Mouse (Mus musculus) skeletal muscle tissue, adult 2 months (tissue): ENCODE results near the gene Drd1.

Experiments
- DNase-seq: peaks from one replicate; pipeline ENCODE4 v3.0.0-alpha.2; 2012; ENCODE audit warnings: low read depth, low spot score

The Drd1 gene

GRCm38 (mm10) chr13:54073066-54073465 lies 17.6 kb upstream of the Drd1 start:
- no peak for DNase-seq

DNA sequence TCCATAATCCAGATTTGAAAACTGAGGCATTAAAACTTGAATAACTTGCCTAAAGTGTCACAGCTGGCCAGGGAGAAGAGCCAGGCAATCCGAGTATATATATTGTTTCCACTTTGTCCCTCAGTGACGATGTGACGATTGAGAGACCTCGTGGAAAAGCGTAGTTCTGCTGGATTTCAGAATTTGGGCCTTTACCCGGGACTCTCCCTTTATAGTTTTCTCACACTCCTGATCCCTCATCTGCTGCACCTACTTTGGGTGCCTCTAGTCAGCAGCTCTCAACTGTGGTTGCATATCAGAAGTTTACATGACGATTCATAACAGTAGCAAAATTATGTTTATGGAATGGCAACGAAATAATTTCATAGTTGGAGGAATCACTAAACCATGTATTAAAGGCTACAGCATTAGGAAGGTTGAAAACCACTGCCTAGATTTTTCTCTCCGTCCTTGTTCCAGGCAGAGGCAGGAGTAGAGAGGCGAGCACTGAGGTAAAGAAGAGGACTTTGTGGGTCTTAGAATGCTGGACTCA lies 17.1 kb upstream of the Drd1 start:
- DNase-seq: no peak

GRCm38 (mm10) chr13:54071606-54072331 lies 16.3 kb upstream of the Drd1 start, which contains the start of gene Sfxn1:
Sfxn1 (plus strand) TSS chr13:54071869.
- peak; percentile 39 for DNase-seq

DNA sequence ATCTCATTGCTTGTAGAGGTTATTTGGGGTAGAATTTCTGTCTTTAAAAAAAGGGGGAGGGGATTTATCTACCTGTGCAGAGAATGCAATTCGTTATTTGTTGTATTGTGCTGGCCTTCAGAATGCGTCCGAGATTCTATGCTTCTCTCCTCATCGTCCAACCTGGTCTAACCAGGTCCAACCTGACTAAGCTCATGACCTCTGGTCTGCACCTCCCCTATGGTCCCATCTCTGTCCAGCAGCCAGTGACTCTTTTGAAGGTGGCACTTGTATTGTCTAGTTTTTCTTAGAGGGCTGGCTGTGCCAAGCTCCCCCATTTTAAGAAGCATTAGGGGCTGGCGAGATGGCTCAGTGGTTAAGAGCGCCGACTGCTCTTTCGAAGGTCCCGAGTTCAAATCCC lies 15.5 kb upstream of the Drd1 start:
- no peak for DNase-seq

- DNase-seq: no peak
Measured at GRCm38 (mm10) chr13:54067617-54068166, 12.2 kb upstream of the Drd1 start.

GRCm38 (mm10) chr13:54066081-54066746 lies 10.7 kb upstream of the Drd1 start:
- DNase-seq: no peak

- no peak for DNase-seq
Measured at GRCm38 (mm10) chr13:54063292-54063691, 7.8 kb upstream of the Drd1 start.

GRCm38 (mm10) chr13:54062068-54062467 lies 6.6 kb upstream of the Drd1 start:
- DNase-seq: no peak

GRCm38 (mm10) chr13:54054962-54055361 lies 543 bp downstream of the Drd1 start:
- no peak for DNase-seq

DNA sequence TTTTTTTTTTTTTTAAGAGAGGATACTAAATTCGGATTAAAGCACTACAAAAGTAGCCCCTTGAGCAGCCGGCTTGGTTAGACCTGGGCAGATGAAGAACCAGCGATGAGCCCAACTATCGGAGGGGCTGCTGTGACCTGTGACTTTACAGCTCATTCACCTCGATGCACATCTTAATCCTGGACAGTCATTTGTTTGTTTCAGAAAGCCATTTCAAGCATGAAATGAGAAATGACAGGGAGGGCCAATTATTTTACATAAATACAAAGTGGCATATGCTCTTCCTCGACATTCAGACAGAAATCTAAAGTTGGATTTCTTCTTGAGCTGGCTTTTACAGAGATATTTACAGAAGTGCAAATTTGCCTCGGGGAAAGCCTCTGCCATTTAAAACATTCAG lies 3.9 kb downstream of the Drd1 start:
- no peak for DNase-seq

DNA sequence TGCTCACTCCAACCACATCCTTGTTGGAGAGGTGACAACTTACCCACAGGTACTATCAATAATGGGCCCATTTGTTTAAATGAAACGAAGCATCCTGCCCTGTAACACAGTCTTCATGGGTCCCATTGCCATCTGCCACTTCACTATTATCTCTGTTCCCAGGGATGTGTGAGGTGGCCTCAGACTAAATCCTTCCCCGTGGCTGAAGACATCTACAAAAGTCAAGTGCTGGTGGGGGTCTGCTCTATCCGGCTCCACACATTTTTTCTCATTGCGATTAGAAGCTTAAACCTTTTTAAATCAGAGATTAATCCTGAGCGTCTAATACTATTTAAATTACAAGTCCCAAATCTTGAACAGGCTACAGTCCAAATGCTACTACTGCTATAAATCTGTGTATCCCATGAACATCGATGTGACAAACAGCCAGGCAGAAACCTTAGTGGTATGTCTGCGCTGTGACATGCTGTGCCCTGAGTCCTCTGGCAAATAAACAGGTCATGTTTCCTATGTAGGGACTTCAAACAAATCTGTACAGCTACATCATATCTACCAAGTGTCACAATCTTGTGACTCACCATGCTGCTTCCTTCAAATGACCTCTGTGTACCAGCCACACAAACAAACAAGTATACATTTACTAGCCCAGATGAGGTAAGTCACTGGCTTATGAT lies 6.7 kb downstream of the Drd1 start:
- DNase-seq: no peak

DNA sequence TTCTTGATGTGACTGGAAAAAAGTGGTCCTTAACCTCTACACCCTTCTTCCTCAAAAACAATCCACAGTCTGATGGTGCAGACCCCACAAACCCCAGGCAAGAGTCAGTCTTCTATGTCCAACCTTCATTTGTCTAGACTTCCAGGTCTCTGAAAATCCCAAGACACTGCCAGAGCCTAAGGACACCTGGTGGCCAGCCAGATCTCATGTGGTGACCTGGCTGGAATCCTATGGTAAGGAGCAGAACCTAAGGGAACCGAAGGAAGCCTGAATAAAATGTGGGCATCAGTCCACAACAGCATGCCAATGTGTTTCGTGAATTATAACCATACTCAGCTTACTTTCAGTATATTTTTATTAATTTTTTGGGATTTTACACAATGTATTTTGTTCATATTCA lies 15.2 kb downstream of the Drd1 start:
- DNase-seq: no peak

DNA sequence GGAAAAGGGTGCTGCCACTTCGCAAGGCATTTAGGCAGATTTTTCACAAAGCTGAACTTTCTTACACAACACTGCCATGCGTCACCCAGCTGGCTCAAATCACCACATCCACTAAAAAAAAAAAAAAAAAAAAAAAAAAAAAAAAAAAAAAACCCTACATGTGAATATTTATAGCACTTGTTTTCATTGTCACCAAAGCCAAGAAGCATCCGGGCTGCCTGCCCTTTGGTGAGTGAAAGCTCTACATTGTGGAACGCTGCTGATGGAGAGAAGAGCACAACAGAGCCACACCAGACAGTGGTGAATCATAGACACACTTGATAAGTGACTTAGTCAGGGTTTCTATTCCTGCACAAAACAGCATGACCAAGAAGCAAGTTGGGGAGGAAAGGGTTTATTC lies 17.6 kb downstream of the Drd1 start:
- no peak for DNase-seq

DNA sequence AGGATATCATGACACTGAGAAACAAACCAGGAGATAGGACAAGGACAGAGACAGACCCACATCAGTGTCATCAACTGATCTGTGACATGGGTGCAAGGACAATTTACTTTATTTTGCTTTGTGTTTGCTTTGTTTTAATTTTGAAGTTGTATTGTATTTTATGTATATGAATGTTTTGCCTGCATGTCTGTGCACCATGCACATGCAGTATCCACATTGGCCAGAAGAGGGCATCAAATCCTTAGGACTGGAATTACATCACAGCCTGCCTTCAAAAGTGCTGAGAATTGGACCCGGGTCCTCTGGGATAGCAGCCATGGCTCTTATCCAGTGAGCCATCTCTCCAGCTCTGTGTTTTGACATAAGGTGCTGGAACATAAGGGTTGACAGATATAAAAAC lies 20.0 kb downstream of the Drd1 start:
- DNase-seq: no peak

DNA sequence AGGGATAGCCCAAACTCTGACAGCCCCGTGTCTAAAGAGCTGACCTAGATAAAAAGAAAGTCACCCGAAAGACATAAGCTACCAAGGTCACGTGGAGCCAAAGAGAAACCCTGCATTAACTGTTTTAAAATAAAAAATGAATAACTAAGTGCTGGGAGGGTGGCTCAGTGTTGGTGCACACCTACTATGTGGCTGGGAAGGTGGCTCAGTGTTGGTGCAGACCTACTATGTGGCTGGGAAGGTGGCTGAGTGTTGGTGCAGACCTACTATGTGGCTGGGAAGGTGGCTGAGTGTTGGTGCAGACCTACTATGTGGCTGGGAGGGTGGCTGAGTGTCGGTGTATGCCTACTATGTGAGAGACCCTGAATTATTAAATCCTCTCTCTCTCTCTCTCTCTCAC lies 21.9 kb downstream of the Drd1 start:
- DNase-seq: no peak

DNA sequence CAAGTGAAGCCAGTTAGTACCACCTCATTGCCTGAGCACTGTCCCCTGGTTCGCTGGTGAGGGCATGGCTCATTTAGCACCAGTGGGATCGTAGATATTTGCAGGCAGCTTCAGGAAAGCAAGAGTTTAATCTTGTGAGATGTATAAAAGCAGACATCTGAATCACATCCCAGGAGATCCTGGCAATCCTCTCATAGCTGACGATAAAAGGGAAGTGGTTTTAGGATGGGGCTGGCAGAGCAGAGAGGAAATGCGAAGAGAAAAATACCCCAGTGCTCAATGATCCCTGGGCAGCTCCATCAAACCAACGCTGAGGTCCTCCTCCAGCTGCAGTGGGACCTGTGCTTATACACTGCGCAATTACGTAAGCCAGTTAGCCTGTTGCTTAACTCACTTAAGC lies 28.4 kb downstream of the Drd1 start:
- no peak for DNase-seq

DNA sequence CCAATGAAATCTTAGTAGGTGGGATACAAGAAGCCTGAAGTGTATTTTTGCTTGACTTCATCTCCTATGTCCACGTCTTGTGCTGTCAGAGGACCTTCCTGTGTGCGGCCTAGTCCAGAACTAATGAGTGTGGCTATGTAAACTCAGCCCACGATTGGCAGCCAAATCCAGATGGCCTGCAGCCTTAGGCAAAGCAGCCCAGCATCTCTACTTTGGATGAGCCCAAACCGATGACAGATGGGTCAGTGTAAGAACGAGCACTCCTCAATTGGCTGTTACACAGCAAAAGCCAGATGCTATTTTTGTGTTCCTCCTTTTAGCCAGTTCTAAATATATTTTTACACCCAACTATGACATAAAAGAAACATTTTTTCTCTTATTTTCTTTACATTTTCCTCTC lies 32.2 kb downstream of the Drd1 start:
- DNase-seq: no peak

DNA sequence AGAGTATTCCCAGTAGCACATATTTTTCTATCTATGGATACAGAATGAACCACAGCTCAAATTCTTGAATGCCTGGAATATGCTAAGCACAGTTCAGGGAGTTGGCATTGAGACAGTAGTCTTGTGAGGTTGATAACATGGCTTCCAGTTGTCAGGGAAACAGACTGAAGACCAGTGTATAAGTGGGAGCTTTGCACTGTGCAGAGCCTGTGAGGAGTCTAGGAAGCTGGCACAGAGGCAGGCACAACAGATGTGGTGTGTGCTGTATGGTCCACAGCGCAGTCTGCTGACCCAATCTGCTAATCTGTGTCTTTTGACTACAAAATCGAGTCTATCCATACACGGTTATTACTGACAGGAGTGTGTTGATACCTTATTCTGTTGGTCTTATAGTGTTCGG lies 46.8 kb downstream of the Drd1 start:
- DNase-seq: no peak
